Mouse (Mus musculus) layer of hippocampus, adult 8-10 months (tissue): ENCODE data around the gene Kif3c. TPM values are rescaled to one million over a fixed set of nuclear protein-coding genes. Genes with fewer than 3 reads are reported as not detected.
"Not testable (repeated sequence)": the region's sequence is repeated elsewhere in the genome, so short reads cannot be mapped to it uniquely, and the experiment has no call there.

Source experiments
- DNase-seq, 2 experiments: peaks; one replicate each; pipeline ENCODE4 v3.0.0; 2022; ENCODE audit warnings: low spot score in 2 of 2
- total RNA-seq, 4 experiments: library from RNA; stranded (reverse); gene quantifications; 2 replicates each; pipeline ENCODE4 v1.2.4; 2022

Gene Kif3c
- total RNA-seq, 4 experiments from 2014 or later: 150 to 162 (median 156) TPM

DNA sequence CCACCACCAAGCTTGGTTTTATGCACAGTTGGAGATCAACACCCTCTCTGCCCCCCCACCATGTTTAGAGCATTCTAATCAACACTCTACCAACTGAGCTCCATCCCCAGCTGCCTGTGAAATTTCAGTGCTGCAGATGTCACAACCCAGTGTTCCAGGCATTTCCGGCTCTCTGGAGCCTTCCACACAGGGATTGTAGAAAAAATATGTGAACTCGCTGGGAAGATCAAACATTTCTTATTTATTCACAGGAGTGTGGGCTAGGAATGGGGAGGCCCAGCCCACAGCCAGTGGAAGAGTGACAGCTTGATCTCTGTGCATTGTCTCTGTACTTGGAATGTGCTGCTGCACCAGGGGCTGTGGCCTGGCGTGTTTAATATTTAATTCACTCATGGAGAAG is 3.8 kb downstream of the Kif3c start:
- peak in 1 of 2 experiments; percentile 37 for DNase-seq

- no peak for DNase-seq
These were observed 6.3 kb downstream of the Kif3c start for GRCm38 (mm10) chr12:3370979-3371925.

DNA sequence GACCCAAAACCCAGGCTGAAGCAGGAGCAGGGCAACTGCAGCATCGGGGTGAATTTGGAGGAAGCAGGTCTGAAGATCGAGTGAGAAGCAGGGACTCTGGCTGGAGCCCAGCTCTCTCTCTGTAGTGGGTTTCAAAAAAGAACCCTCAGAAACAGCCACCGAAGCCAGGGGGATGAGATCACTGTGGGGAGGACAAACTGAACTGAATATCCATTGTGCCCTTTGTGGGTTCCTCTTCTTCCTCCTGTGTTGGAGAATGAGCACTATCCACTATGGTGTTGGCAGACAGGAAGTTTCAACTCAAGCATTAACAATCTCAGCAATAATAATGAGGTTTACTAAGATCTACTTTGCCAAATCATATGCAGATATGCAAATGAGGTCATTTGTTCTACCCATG is 7.1 kb downstream of the Kif3c start:
- no peak for DNase-seq

DNA sequence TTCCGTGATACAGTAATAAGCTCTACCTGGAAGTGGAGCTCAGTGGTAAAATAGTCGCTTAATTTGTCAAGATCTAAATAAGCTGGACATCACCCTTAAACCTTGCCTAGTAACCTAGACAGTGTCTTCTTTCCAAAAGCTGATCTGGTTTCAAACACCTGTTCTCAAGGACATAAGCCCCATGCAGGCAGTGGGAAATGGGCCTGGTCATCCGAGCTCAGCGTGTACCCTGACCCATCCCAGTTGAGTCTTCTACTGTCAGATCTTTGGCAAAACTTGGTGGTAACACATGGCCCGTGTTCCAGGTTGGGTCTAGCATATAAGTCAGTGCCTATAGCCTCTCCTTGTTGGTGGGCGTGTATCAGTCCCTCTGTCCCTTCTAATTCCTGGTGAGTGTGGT is 8.6 kb downstream of the Kif3c start:
- DNase-seq: no peak

- DNase-seq: no peak
These were observed 9.6 kb downstream of the Kif3c start for GRCm38 (mm10) chr12:3374552-3374951.

- no peak for DNase-seq
These were observed 12.3 kb downstream of the Kif3c start for GRCm38 (mm10) chr12:3377190-3377589.

DNA sequence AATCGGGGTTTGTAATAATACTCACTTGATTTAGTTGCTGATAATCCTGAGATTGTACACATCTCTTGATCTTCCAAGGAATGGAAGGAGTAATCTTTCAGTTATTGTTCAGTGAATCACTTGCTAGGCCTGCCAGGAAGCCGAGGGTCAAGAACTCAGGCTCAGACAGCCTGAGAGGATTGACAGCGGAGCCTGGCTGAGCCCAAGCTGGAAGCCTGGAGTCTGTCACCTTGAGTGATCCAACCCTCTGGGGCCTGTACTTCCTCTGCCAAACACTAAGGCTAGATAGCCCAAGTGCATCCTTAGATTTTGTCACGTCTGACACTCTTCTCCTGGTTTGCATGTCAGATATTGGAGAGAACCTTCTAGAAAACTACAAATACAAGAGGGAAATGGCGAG is 12.8 kb downstream of the Kif3c start:
- DNase-seq: no peak

DNA sequence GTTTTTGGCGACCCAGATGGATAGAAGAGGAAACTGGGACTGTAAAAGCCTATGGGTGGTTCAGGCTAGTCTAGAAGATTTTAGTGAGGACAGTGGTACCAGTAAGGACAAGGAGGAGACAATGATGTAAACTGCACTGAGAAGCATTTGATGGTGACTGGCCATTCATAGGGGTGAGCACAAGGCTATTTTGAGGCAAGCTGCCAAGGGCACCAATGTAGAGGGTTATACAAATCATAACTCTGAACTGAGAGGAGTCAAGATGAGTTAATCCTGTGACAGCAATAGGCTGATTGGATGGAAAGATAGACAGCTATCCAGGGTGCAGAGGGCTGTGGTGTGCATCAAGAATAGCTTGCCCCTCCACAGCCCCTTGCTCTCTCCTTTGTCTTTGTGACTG is 19.9 kb downstream of the Kif3c start:
- DNase-seq: no peak

- no peak for DNase-seq
These were observed 20.3 kb downstream of the Kif3c start for GRCm38 (mm10) chr12:3385271-3385670.

DNA sequence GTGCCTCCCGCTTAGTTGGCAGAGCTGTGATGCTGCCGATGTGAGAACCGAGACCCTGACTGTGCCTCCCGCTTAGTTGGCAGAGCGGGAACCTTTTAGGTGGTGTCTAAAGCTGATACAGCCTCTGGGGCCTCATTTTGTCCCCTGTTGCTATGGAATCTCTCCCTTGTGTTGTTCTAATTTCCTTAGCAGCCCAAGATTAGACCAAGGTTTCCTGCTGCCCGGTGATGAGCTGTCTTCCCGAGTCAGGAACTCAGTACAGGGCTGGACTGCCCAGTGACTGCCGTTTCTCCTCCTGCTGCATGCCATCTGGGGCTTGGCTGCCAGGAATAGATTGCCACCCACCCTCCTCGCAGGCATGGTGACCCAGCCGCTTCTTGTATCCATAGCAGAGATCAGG is 21.0 kb downstream of the Kif3c start:
- no peak for DNase-seq

- no peak for DNase-seq
These were observed 23.0 kb downstream of the Kif3c start for GRCm38 (mm10) chr12:3387891-3388290.

DNA sequence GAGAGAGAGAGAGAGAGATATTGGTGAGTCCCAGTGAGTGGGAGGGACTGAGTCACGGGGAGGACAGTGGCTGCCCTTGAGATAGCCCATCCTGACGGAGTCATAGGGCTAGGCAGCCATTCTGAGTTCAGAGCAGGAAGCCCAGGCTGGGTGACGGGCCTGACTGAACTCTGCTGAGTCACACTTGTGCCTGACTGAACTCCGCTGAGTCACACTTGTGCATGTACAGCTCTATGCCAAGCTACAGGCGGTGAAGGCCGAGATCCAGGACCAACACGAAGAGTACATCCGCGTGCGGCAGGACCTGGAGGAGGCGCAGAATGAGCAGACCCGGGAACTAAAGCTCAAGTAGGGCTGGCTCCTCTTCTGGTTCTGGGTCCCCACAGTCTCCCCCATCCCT is 24.5 kb downstream of the Kif3c start:
- DNase-seq: no peak

GRCm38 (mm10) chr12:3390071-3390470 is 25.1 kb downstream of the Kif3c start:
- no peak for DNase-seq

GRCm38 (mm10) chr12:3390577-3391262 is 25.8 kb downstream of the Kif3c start:
- peak; percentile 79 to 84 for DNase-seq

GRCm38 (mm10) chr12:3391276-3391675 is 26.3 kb downstream of the Kif3c start:
- no peak for DNase-seq

- DNase-seq: no peak
These were observed 28.2 kb downstream of the Kif3c start for GRCm38 (mm10) chr12:3393140-3393539.

DNA sequence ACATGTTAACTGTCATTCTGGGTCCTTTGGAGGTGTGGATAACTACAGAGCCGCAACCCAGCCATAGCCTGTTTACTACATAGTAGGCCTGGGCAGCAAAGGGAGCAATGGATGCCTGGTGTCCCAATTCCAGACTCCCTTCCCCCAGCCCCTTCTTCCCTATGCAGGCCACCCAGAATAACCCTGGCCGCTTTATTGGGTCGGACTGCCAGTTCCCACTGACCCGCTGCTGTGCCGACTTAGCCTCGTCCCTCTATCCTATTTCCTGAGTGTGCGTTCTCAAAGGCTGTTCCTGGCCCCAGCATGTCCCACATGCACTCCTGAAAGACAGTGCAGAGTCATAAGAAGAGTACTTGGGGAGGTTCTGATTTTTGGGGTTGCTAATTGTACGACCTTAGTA is 32.0 kb downstream of the Kif3c start:
- no peak for DNase-seq

DNA sequence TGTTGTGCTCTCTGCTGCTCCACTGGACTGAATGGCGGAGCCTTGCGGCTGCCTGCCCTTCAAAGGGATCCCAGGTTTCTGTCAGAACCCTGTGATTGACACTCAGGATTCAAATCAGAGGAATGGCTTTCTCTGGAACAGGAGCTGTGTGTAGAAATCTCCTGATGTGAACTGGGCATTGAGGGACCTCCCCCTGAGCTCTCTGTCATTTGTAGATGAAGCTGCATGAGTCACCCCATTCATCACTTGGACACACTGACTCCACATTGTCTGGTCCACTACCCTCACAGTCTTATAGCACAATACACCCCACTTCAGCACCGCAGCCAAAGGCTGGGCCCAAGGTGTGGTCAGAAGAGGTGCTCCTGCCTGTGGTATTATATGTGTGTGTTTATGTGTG is 40.7 kb downstream of the Kif3c start:
- not testable (repeated sequence) for DNase-seq

GRCm38 (mm10) chr12:3406585-3406984 is 41.7 kb downstream of the Kif3c start:
- DNase-seq: no peak

GRCm38 (mm10) chr12:3414956-3415355 is 50.0 kb downstream of the Kif3c start:
- no peak for DNase-seq

- DNase-seq: no peak
These were observed 53.8 kb downstream of the Kif3c start for GRCm38 (mm10) chr12:3418761-3419160.

DNA sequence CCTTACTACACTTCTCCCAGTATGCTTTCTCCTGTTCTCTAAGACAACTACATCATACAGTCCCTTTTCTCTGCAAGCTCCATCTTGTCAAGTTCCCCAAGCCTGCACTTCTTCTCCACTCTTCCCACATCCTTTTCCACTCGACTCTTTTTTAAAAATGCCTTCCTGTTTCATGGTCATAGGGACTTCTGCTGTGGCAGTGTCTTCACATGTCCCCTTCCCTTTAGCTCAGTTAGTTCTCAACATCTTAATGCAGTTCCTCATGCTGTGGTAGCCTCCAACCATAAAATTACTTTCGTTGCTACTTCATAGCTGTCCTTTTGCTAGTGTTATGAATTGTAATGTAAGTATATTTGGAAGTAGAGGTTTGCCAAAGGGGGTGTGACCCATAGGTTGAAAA is 55.6 kb downstream of the Kif3c start:
- no peak for DNase-seq

DNA sequence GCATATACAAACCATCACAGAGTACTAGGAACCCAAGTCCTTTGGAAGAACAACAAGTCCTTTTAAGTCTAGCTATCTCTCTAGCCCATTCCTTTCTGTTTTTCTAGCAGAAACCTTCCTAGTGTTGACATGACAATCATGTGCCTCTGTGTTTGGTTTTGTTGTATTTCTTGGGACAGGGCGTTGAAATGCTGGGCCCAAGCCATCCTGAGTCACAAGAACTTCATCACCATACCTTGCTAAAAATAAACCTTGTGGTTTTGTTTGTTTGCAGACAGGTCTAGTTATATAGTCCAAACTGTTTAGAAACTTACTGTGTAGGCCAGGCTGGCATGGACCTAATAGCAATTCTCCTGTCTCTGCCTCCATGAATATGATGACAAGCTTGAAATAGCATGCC is 57.9 kb downstream of the Kif3c start:
- DNase-seq: no peak
